Mouse (Mus musculus): ENCODE results near the gene Ddx31.

- TF ChIP-seq MAFK (IDR thresholded peaks at IDR 0.05; ENCODE audit: insufficient read depth, low read depth, low read length) = no peak
- no peak for TF ChIP-seq ZNF384 (IDR thresholded peaks at IDR 0.05; ENCODE audit: low read depth, low read length)
- no peak for TF ChIP-seq HCFC1 (IDR thresholded peaks at IDR 0.05; ENCODE audit: borderline replicate concordance, insufficient read depth, low read length)
These were observed 43.9 kb upstream of the Ddx31 start for GRCm38 (mm10) chr2:28796298-28796697.

Data from ES-E14 (cell line).